Mouse (Mus musculus) cerebellum, adult (tissue): ENCODE data around the gene Plxna2.

Experiments
- ATAC-seq: cut with Nextera tagmentation; 2 replicates; pipeline ENCODE4 v1.9.2; 2017; ENCODE audit warnings: mild to moderate bottlenecking, moderate library complexity, mixed read lengths; ENCODE audit not compliant: insufficient number of reproducible peaks, low FRiP score, low TSS enrichment

Gene Plxna2

GRCm38 (mm10) chr1:194622174-194622573 is 4.2 kb downstream of the Plxna2 start:
- ATAC-seq: no peak

- no peak for ATAC-seq
Observed at GRCm38 (mm10) chr1:194622677-194623076, 4.7 kb downstream of the Plxna2 start.

- ATAC-seq: no peak
Observed at GRCm38 (mm10) chr1:194623641-194624040, 5.6 kb downstream of the Plxna2 start.

- no peak for ATAC-seq
Observed at GRCm38 (mm10) chr1:194624411-194624810, 6.4 kb downstream of the Plxna2 start.

GRCm38 (mm10) chr1:194624973-194625372 is 7.0 kb downstream of the Plxna2 start:
- ATAC-seq: no peak

- ATAC-seq: no peak
Observed at GRCm38 (mm10) chr1:194626109-194626508, 8.1 kb downstream of the Plxna2 start.

- ATAC-seq: no peak
Observed at GRCm38 (mm10) chr1:194627286-194627685, 9.3 kb downstream of the Plxna2 start.

- ATAC-seq: no peak
Observed at GRCm38 (mm10) chr1:194629135-194629689, 11.2 kb downstream of the Plxna2 start.

GRCm38 (mm10) chr1:194630498-194631056 is 12.6 kb downstream of the Plxna2 start:
- ATAC-seq: no peak

GRCm38 (mm10) chr1:194631574-194631973 is 13.6 kb downstream of the Plxna2 start:
- ATAC-seq: no peak

GRCm38 (mm10) chr1:194632029-194632428 is 14.0 kb downstream of the Plxna2 start:
- no peak for ATAC-seq

- no peak for ATAC-seq
Observed at GRCm38 (mm10) chr1:194635411-194635810, 17.4 kb downstream of the Plxna2 start.

GRCm38 (mm10) chr1:194635942-194636341 is 17.9 kb downstream of the Plxna2 start:
- ATAC-seq: no peak

- ATAC-seq: no peak
Observed at GRCm38 (mm10) chr1:194637391-194638304, 19.6 kb downstream of the Plxna2 start.

GRCm38 (mm10) chr1:194641601-194642301 is 23.7 kb downstream of the Plxna2 start:
- no peak for ATAC-seq

GRCm38 (mm10) chr1:194642302-194642787 is 24.3 kb downstream of the Plxna2 start:
- no peak for ATAC-seq

GRCm38 (mm10) chr1:194643930-194644329 is 25.9 kb downstream of the Plxna2 start:
- no peak for ATAC-seq

GRCm38 (mm10) chr1:194645898-194646297 is 27.9 kb downstream of the Plxna2 start:
- no peak for ATAC-seq

GRCm38 (mm10) chr1:194650076-194650475 is 32.1 kb downstream of the Plxna2 start:
- no peak for ATAC-seq

GRCm38 (mm10) chr1:194650566-194650965 is 32.5 kb downstream of the Plxna2 start:
- ATAC-seq: no peak

GRCm38 (mm10) chr1:194651987-194652386 is 34.0 kb downstream of the Plxna2 start:
- no peak for ATAC-seq
